Mouse (Mus musculus) kidney, adult 8-10 months (tissue): Measurements from ENCODE around the gene Olfr111.
"Not testable (repeated sequence)": the region's sequence is repeated elsewhere in the genome, so short reads cannot be mapped to it uniquely, and the experiment has no call there.

Experiments used
- DNase-seq, 2 experiments: peaks; one replicate each; pipeline ENCODE4 v3.0.0; 2022

Olfr111 gene

GRCm38 (mm10) chr17:37507730-37508129 is at the start of gene Olfr111:
Gene Olfr111 (plus strand): TSS chr17:37508030.
- DNase-seq, result no peak

- no peak for DNase-seq
Measured at GRCm38 (mm10) chr17:37458616-37459015, 49.2 kb upstream of the Olfr111 start, which contains the start of gene Olfr109. Gene Olfr109 (plus strand): TSS chr17:37458916.

- no peak for DNase-seq
Measured at GRCm38 (mm10) chr17:37483452-37483851, 24.4 kb upstream of the Olfr111 start, which contains the start of gene H2-M2. Gene H2-M2 (minus strand): TSS chr17:37483552.

GRCm38 (mm10) chr17:37491930-37492518 is 15.8 kb upstream of the Olfr111 start, which contains the start of gene Olfr110:
Gene Olfr110 (plus strand): TSS chr17:37492468.
- DNase-seq, result no peak

GRCm38 (mm10) chr17:37524612-37525011 is 16.8 kb downstream of the Olfr111 start:
- DNase-seq, result not testable (repeated sequence)

- not testable (repeated sequence) for DNase-seq
Measured at GRCm38 (mm10) chr17:37525427-37525826, 17.6 kb downstream of the Olfr111 start.

- no peak for DNase-seq
Measured at GRCm38 (mm10) chr17:37535173-37535572, 27.3 kb downstream of the Olfr111 start.

GRCm38 (mm10) chr17:37538416-37538815 is 30.6 kb downstream of the Olfr111 start:
- not testable (repeated sequence) for DNase-seq

- DNase-seq, result no peak
Measured at GRCm38 (mm10) chr17:37541454-37542119, 33.8 kb downstream of the Olfr111 start.

- no peak for DNase-seq
Measured at GRCm38 (mm10) chr17:37543800-37544435, 36.1 kb downstream of the Olfr111 start.

- no peak for DNase-seq
Measured at GRCm38 (mm10) chr17:37558913-37559615, 51.2 kb downstream of the Olfr111 start.

GRCm38 (mm10) chr17:37569351-37569750 is 61.5 kb downstream of the Olfr111 start, which contains the start of gene Olfr112:
Gene Olfr112 (minus strand): TSS chr17:37569451.
- DNase-seq, result no peak

- DNase-seq, result no peak
Measured at GRCm38 (mm10) chr17:37577563-37577962, 69.7 kb downstream of the Olfr111 start, which contains the start of gene Olfr113. Gene Olfr113 (minus strand): TSS chr17:37577663.
